Mouse (Mus musculus): ENCODE measurements at regions not wholly inside any gene's neighbourhood (a gene's known extent, or its start where the extent isn't known, plus 50 kb on each side); places are given as distances from the start of the nearest gene placed in this dataset.

- Histone ChIP-seq H3K4me3 (replicated peaks in 1 of 3; ENCODE audit: low read depth in 2 of 3, low read length in 2 of 3, poor library complexity in 1 of 3) (no peak overlapping the region), H3K4me1 (ENCODE audit: control insufficient read depth in 1 of 2, insufficient read depth in 2 of 2) (peaks cover 0 to 10% of the 10 kb centered on the region in 2 experiments; a peak in 2 of 4 replicates), H3K27me3 (replicated peaks) (no peaks in the 10 kb centered on the region), H3K9me3 (replicated peaks; ENCODE audit: low read length) (no peaks in the 10 kb centered on the region), H3K4me2 (ENCODE audit: insufficient read depth, low read depth, poor library complexity, severe bottlenecking) (no peak overlapping the region), H3K9ac (ENCODE audit: insufficient read depth, low read depth) (no peak overlapping the region), H3K79me2 (replicated peaks; ENCODE audit: control insufficient read depth, extremely low read depth, insufficient read depth, poor library complexity, severe bottlenecking) (no peaks in the 10 kb centered on the region), H3K36me3 (replicated peaks in 1 of 2; ENCODE audit: control insufficient read depth in 1 of 2, insufficient read depth in 1 of 2, low read length in 1 of 2) (no peaks in the 10 kb centered on the region), H3K27ac (ENCODE audit: insufficient read depth, low read depth) (no peak overlapping the region)
- TF ChIP-seq MYC (IDR thresholded peaks at IDR 0.05; ENCODE audit: low read depth, low read length) (no peak), HCFC1 (IDR thresholded peaks at IDR 0.05; ENCODE audit: low read depth, low read length) (no peak), CHD1 (IDR thresholded peaks at IDR 0.05; ENCODE audit: low read depth, low read length) (no peak), TCF12 (IDR thresholded peaks at IDR 0.05; ENCODE audit: low read depth, low read length) (no peak), SIN3A (IDR thresholded peaks at IDR 0.05; ENCODE audit: low read length) (no peak), MAX (IDR thresholded peaks at IDR 0.05; ENCODE audit: low read length) (no peak), CTCF (conservative IDR thresholded peaks at IDR 0.05 in 1 of 2, IDR thresholded peaks at IDR 0.05 in 1 of 2; ENCODE audit: low read depth in 2 of 2, low read length in 2 of 2) (no peak), KAT2A (IDR thresholded peaks at IDR 0.05; ENCODE audit: insufficient replicate concordance, low read length) (no peak), ZKSCAN1 (IDR thresholded peaks at IDR 0.05; ENCODE audit: borderline replicate concordance, low read depth, low read length) (no peak), RAD21 (IDR thresholded peaks at IDR 0.05; ENCODE audit: low read depth, low read length) (no peak), PAX5 (IDR thresholded peaks at IDR 0.05; ENCODE audit: low read length) (no peak), JUND (conservative IDR thresholded peaks at IDR 0.05; ENCODE audit: low read depth, low read length) (no peak), NELFE (IDR thresholded peaks at IDR 0.05; ENCODE audit: low read depth, low read length) (no peak)
- dilution Hi-C loops (cut with MboI; ENCODE audit: extremely low pct_ligation_motif_present, extremely low pct_unique_long_range_greater_than_20kb, low sequenced_read_pairs): no loop called here
- in situ Hi-C loops (cut with MboI; ENCODE audit: low pct_ligation_motif_present, low pct_unique_long_range_greater_than_20kb, low sequenced_read_pairs): no loop called here
- no peak for DNase-seq (ENCODE audit: extremely low read depth)
These were observed 674.3 kb upstream of the Adgrl2 start for GRCm38 (mm10) chr3:149664624-149665023.

GRCm38 (mm10) chr3:149638324-149638723 is 648.0 kb upstream of the Adgrl2 start:
- in situ Hi-C loops (cut with MboI; ENCODE audit: low pct_ligation_motif_present, low pct_unique_long_range_greater_than_20kb, low sequenced_read_pairs) (no loop called here), dilution Hi-C loops (cut with MboI; ENCODE audit: extremely low pct_ligation_motif_present, extremely low pct_unique_long_range_greater_than_20kb, low sequenced_read_pairs) (no loop called here)
- no peak overlapping the region for H3K27ac ChIP-seq (ENCODE audit: insufficient read depth, low read depth)
- DNase-seq (ENCODE audit: extremely low read depth): peak; percentile 79
- no peaks in the 10 kb centered on the region for H3K27me3 ChIP-seq (replicated peaks)
- peaks cover 0 to 28% of the 10 kb centered on the region in 2 experiments; a peak in 2 of 4 replicates for H3K4me1 ChIP-seq (ENCODE audit: control insufficient read depth in 1 of 2, insufficient read depth in 2 of 2)
- TF ChIP-seq TCF12 (IDR thresholded peaks at IDR 0.05; ENCODE audit: low read depth, low read length) (peak; percentile 22; the same call in 1 of the 2 replicates), EP300 (IDR thresholded peaks at IDR 0.05; ENCODE audit: low read length) (peak; percentile 64), ZKSCAN1 (IDR thresholded peaks at IDR 0.05; ENCODE audit: borderline replicate concordance, low read depth, low read length) (no peak), ETS1 (conservative IDR thresholded peaks at IDR 0.05; ENCODE audit: low read depth, low read length) (0 out of 2 replicates have a peak, but pooled peaks have one; percentile 31)
- H3K4me3 ChIP-seq (replicated peaks in 1 of 3; ENCODE audit: low read depth in 2 of 3, low read length in 2 of 3, poor library complexity in 1 of 3): no peak overlapping the region
- peak overlapping the region; percentile 67; the same call in 1 of the 2 replicates for H3K4me2 ChIP-seq (ENCODE audit: insufficient read depth, low read depth, poor library complexity, severe bottlenecking)
- no peaks in the 10 kb centered on the region for H3K79me2 ChIP-seq (replicated peaks; ENCODE audit: control insufficient read depth, extremely low read depth, insufficient read depth, poor library complexity, severe bottlenecking)
- H3K9me3 ChIP-seq (replicated peaks; ENCODE audit: low read length): peaks cover 5% of the 10 kb centered on the region
- H3K9ac ChIP-seq (ENCODE audit: insufficient read depth, low read depth): no peak overlapping the region
- no peaks in the 10 kb centered on the region for H3K36me3 ChIP-seq (replicated peaks in 1 of 2; ENCODE audit: control insufficient read depth in 1 of 2, insufficient read depth in 1 of 2, low read length in 1 of 2)
